Mouse (Mus musculus): Measurements from ENCODE around the gene Msi1. TPM values are rescaled to one million over a fixed set of nuclear protein-coding genes. Genes with fewer than 3 reads are reported as not detected.

The Msi1 gene
- polyA plus RNA-seq, 1 experiment from 2014 or later, result 3.0 TPM

GRCm38 (mm10) chr5:115486726-115487125 lies 57.3 kb downstream of the Msi1 start:
- Histone ChIP-seq H3K4me2 (ENCODE audit: low read depth, low read length) (no peak overlapping the region), H3K4me3 (ENCODE audit: low read length) (no peak overlapping the region), H3K36me3 (ENCODE audit: control insufficient read depth, insufficient read depth, low read length) (no peaks in the 10 kb centered on the region), H3K4me1 (ENCODE audit: control insufficient read depth, insufficient read depth, low read length) (peaks cover 13% of the 10 kb centered on the region), H3K27ac (ENCODE audit: low read length) (no peak overlapping the region), H3K27me3 (replicated peaks; ENCODE audit: control insufficient read depth, insufficient read depth, low read length) (no peaks in the 10 kb centered on the region), H3K9me3 (ENCODE audit: control insufficient read depth, low read length) (no peaks in the 10 kb centered on the region), H3K9ac (ENCODE audit: low read depth, low read length) (no peak overlapping the region)
- WGBS, result 53% methylated on average over 4 of the region's 4 CpGs
- ATAC-seq, result no peak

GRCm38 (mm10) chr5:115487353-115487752 lies 58.0 kb downstream of the Msi1 start:
- Histone ChIP-seq H3K4me3 (ENCODE audit: low read length) (no peak overlapping the region), H3K4me2 (ENCODE audit: low read depth, low read length) (no peak overlapping the region), H3K9ac (ENCODE audit: low read depth, low read length) (no peak overlapping the region), H3K9me3 (ENCODE audit: control insufficient read depth, low read length) (no peaks in the 10 kb centered on the region), H3K36me3 (ENCODE audit: control insufficient read depth, insufficient read depth, low read length) (no peaks in the 10 kb centered on the region), H3K4me1 (ENCODE audit: control insufficient read depth, insufficient read depth, low read length) (peaks cover 19% of the 10 kb centered on the region), H3K27ac (ENCODE audit: low read length) (no peak overlapping the region), H3K27me3 (replicated peaks; ENCODE audit: control insufficient read depth, insufficient read depth, low read length) (no peaks in the 10 kb centered on the region)
- 82% methylated on average over 8 of the region's 8 CpGs for WGBS
- ATAC-seq, result no peak

- 76% methylated on average over 9 of the region's 9 CpGs for WGBS
- H3K9me3 ChIP-seq (ENCODE audit: control insufficient read depth, low read length), result no peaks in the 10 kb centered on the region
- no peak overlapping the region for H3K9ac ChIP-seq (ENCODE audit: low read depth, low read length)
- no peak for ATAC-seq
- no peaks in the 10 kb centered on the region for H3K36me3 ChIP-seq (ENCODE audit: control insufficient read depth, insufficient read depth, low read length)
- H3K27me3 ChIP-seq (replicated peaks; ENCODE audit: control insufficient read depth, insufficient read depth, low read length), result no peaks in the 10 kb centered on the region
- H3K4me2 ChIP-seq (ENCODE audit: low read depth, low read length), result no peak overlapping the region
- no peak overlapping the region for H3K27ac ChIP-seq (ENCODE audit: low read length)
- peaks cover 18% of the 10 kb centered on the region for H3K4me1 ChIP-seq (ENCODE audit: control insufficient read depth, insufficient read depth, low read length)
- H3K4me3 ChIP-seq (ENCODE audit: low read length), result no peak overlapping the region
These were observed 58.7 kb downstream of the Msi1 start for GRCm38 (mm10) chr5:115487942-115488580.

GRCm38 (mm10) chr5:115488841-115489698 lies 59.7 kb downstream of the Msi1 start:
- ATAC-seq, result peak; percentile 70
- no peaks in the 10 kb centered on the region for H3K9me3 ChIP-seq (ENCODE audit: control insufficient read depth, low read length)
- no peaks in the 10 kb centered on the region for H3K27me3 ChIP-seq (replicated peaks; ENCODE audit: control insufficient read depth, insufficient read depth, low read length)
- no peaks in the 10 kb centered on the region for H3K36me3 ChIP-seq (ENCODE audit: control insufficient read depth, insufficient read depth, low read length)
- H3K4me3 ChIP-seq (ENCODE audit: low read length), result peak overlapping the region; percentile 46
- peak overlapping the region; percentile 100 for H3K27ac ChIP-seq (ENCODE audit: low read length)
- WGBS, result under 1% methylated on average over 39 of the region's 39 CpGs
- peak overlapping the region; percentile 82 for H3K9ac ChIP-seq (ENCODE audit: low read depth, low read length)
- H3K4me2 ChIP-seq (ENCODE audit: low read depth, low read length), result peak overlapping the region; percentile 75
- peaks cover 21% of the 10 kb centered on the region for H3K4me1 ChIP-seq (ENCODE audit: control insufficient read depth, insufficient read depth, low read length)

- peak overlapping the region; percentile 100 for H3K27ac ChIP-seq (ENCODE audit: low read length)
- no peaks in the 10 kb centered on the region for H3K36me3 ChIP-seq (ENCODE audit: control insufficient read depth, insufficient read depth, low read length)
- H3K9ac ChIP-seq (ENCODE audit: low read depth, low read length), result peak overlapping the region; percentile 82
- peak overlapping the region; percentile 75 for H3K4me2 ChIP-seq (ENCODE audit: low read depth, low read length)
- WGBS, result under 1% methylated on average over 50 of the region's 50 CpGs
- peak; percentile 85 for ATAC-seq
- H3K9me3 ChIP-seq (ENCODE audit: control insufficient read depth, low read length), result no peaks in the 10 kb centered on the region
- peaks cover 21% of the 10 kb centered on the region for H3K4me1 ChIP-seq (ENCODE audit: control insufficient read depth, insufficient read depth, low read length)
- no peaks in the 10 kb centered on the region for H3K27me3 ChIP-seq (replicated peaks; ENCODE audit: control insufficient read depth, insufficient read depth, low read length)
- H3K4me3 ChIP-seq (ENCODE audit: low read length), result peak overlapping the region; percentile 46
These were observed 60.6 kb downstream of the Msi1 start for GRCm38 (mm10) chr5:115489699-115490637.

GRCm38 (mm10) chr5:115490638-115491000 lies 61.2 kb downstream of the Msi1 start:
- peak overlapping the region; percentile 46; the same call in 1 of the 2 replicates for H3K27ac ChIP-seq (ENCODE audit: low read length)
- H3K27me3 ChIP-seq (replicated peaks; ENCODE audit: control insufficient read depth, insufficient read depth, low read length), result no peaks in the 10 kb centered on the region
- no peak overlapping the region for H3K9ac ChIP-seq (ENCODE audit: low read depth, low read length)
- no peak for ATAC-seq
- H3K4me2 ChIP-seq (ENCODE audit: low read depth, low read length), result 0 out of 2 replicates have a peak overlapping the region, but pooled peaks have one; percentile 58
- H3K9me3 ChIP-seq (ENCODE audit: control insufficient read depth, low read length), result no peaks in the 10 kb centered on the region
- H3K4me1 ChIP-seq (ENCODE audit: control insufficient read depth, insufficient read depth, low read length), result peaks cover 21% of the 10 kb centered on the region
- WGBS, result 9% methylated on average over 8 of the region's 8 CpGs
- H3K36me3 ChIP-seq (ENCODE audit: control insufficient read depth, insufficient read depth, low read length), result no peaks in the 10 kb centered on the region
- no peak overlapping the region for H3K4me3 ChIP-seq (ENCODE audit: low read length)

- Histone ChIP-seq H3K4me2 (ENCODE audit: low read depth, low read length) (0 out of 2 replicates have a peak overlapping the region, but pooled peaks have one; percentile 58), H3K27me3 (replicated peaks; ENCODE audit: control insufficient read depth, insufficient read depth, low read length) (no peaks in the 10 kb centered on the region), H3K4me1 (ENCODE audit: control insufficient read depth, insufficient read depth, low read length) (peaks cover 21% of the 10 kb centered on the region), H3K9ac (ENCODE audit: low read depth, low read length) (no peak overlapping the region), H3K9me3 (ENCODE audit: control insufficient read depth, low read length) (no peaks in the 10 kb centered on the region), H3K4me3 (ENCODE audit: low read length) (no peak overlapping the region), H3K27ac (ENCODE audit: low read length) (no peak overlapping the region), H3K36me3 (ENCODE audit: control insufficient read depth, insufficient read depth, low read length) (no peaks in the 10 kb centered on the region)
- no peak for ATAC-seq
- WGBS, result 31% methylated on average over 5 of the region's 5 CpGs
These were observed 61.7 kb downstream of the Msi1 start for GRCm38 (mm10) chr5:115491076-115491475.

- H3K27ac ChIP-seq (ENCODE audit: low read length), result peak overlapping the region; percentile 40; the same call in 1 of the 2 replicates
- no peaks in the 10 kb centered on the region for H3K9me3 ChIP-seq (ENCODE audit: control insufficient read depth, low read length)
- H3K27me3 ChIP-seq (replicated peaks; ENCODE audit: control insufficient read depth, insufficient read depth, low read length), result no peaks in the 10 kb centered on the region
- peak overlapping the region; percentile 58 for H3K4me2 ChIP-seq (ENCODE audit: low read depth, low read length)
- peak overlapping the region; percentile 31 for H3K4me3 ChIP-seq (ENCODE audit: low read length)
- no peaks in the 10 kb centered on the region for H3K36me3 ChIP-seq (ENCODE audit: control insufficient read depth, insufficient read depth, low read length)
- ATAC-seq, result peak; percentile 23
- WGBS, result 2% methylated on average over 28 of the region's 28 CpGs
- H3K9ac ChIP-seq (ENCODE audit: low read depth, low read length), result peak overlapping the region; percentile 52
- H3K4me1 ChIP-seq (ENCODE audit: control insufficient read depth, insufficient read depth, low read length), result peaks cover 21% of the 10 kb centered on the region
These were observed 62.4 kb downstream of the Msi1 start for GRCm38 (mm10) chr5:115491771-115492322.

Measured in intestine, embryonic 16.5 days (tissue).